In genomic region chr12:16157896-16158295, GRCm38 (mm10) we compare ENCODE assay signal across 8 mouse cellular contexts.
DNase-seq lines count a peak whose midpoint lies in the region; ATAC-seq lines count a peak whose summit lies in the region.
"Had no signal": no experiment of that assay in that cellular context is flagged by ENCODE, and none has a peak within 500 bp of the region (broad histone marks: within the 10 kb centered on the region; RNA-seq: fewer than 3 reads in every experiment).

No protein-coding gene starts in this region.

- peak; percentile 16 for DNase-seq in kidney, postnatal 14 days
- DNase-seq in kidney, adult 11 months = no peak
- DNase-seq in adrenal gland, postnatal 10 days = peak; percentile 80
- peak; percentile 19 to 26 for DNase-seq in cerebellum, adult 18-20 months
- DNase-seq in heart, postnatal 36 days = peak; percentile 35 to 48
- no peak for DNase-seq in right cerebral cortex, postnatal 10 days (ENCODE audit: low spot score in 2 of 2)
- DNase-seq: liver, postnatal 0 days had no signal

- ATAC-seq in frontal cortex, adult (ENCODE audit: low TSS enrichment) = no peak
- ATAC-seq: liver, postnatal 0 days had no signal

- intact Hi-C loops in heart, postnatal 36 days (cut with DNase I) = loop anchor here (5.0 kb wide), 1 partner anchor 341 kb away; the partner anchor contains the start of gene Trib2

Comparison
In these comparisons a context has a peak if more than half of its experiments do, and no peak if none do; other contexts are left out.
1. DNase-seq: peak in kidney, postnatal 14 days (single experiment), adrenal gland, postnatal 10 days (single experiment), cerebellum, adult 18-20 months (2 of 2) and heart, postnatal 36 days (2 of 2); none in kidney, adult 11 months (single experiment) and right cerebral cortex, postnatal 10 days (0 of 2).